Mouse (Mus musculus) embryonic facial prominence, embryonic 14.5 days (tissue): ENCODE measurements around the gene Tmc7. TPM values are rescaled to one million over a fixed set of nuclear protein-coding genes. Genes with fewer than 3 reads are reported as not detected.
A peak's percentile ranks its signal among the peaks of the same experiment; 100 is the strongest.

Experiments
- ATAC-seq: fragments of 200-750 bp; cut with Nextera tagmentation; 2 replicates; pipeline ENCODE4 v1.8.0; 2017; ENCODE audit warnings: low read depth, moderate number of reproducible peaks, moderate TSS enrichment
- DNase-seq: peaks from one replicate; pipeline ENCODE4 v3.0.0-alpha.2; 2015; ENCODE audit warnings: low spot score
- H3K27ac ChIP-seq: fragments of 300-500 bp; sonication (generic); replicated peaks from 2 replicates; pipeline ENCODE4 v1.5.1; 2014; ENCODE audit warnings: low read depth, mild to moderate bottlenecking, low read length, moderate library complexity
- H3K27me3 ChIP-seq: fragments of 300-500 bp; sonication (generic); replicated peaks from 2 replicates; pipeline ENCODE4 v1.6.1; 2014; ENCODE audit warnings: low read length; ENCODE audit not compliant: control insufficient read depth, insufficient read depth
- H3K36me3 ChIP-seq: fragments of 300-500 bp; sonication (generic); 2 replicates; pipeline ENCODE4 v1.6.1; 2014; ENCODE audit warnings: low read length, mixed read lengths; ENCODE audit not compliant: control insufficient read depth, insufficient read depth
- H3K4me1 ChIP-seq: fragments of 300-500 bp; sonication (generic); 2 replicates; pipeline ENCODE4 v1.6.1; 2014; ENCODE audit warnings: antibody characterized with exemption, low read length; ENCODE audit not compliant: control insufficient read depth, insufficient read depth
- H3K4me2 ChIP-seq: fragments of 300-500 bp; sonication (generic); 2 replicates; pipeline ENCODE4 v1.6.1; 2014; ENCODE audit warnings: low read depth, mild to moderate bottlenecking, low read length, moderate library complexity, mixed read lengths
- H3K4me3 ChIP-seq: fragments of 300-500 bp; sonication (generic); 2 replicates; pipeline ENCODE4 v1.5.1; 2014; ENCODE audit warnings: low read depth, mild to moderate bottlenecking, low read length
- H3K9ac ChIP-seq: fragments of 300-500 bp; sonication (generic); 2 replicates; pipeline ENCODE4 v1.6.1; 2014; ENCODE audit warnings: low read depth, mild to moderate bottlenecking, low read length, moderate library complexity, mixed read lengths
- H3K9me3 ChIP-seq: fragments of 300-500 bp; sonication (generic); 2 replicates; pipeline ENCODE4 v1.6.1; 2016; ENCODE audit warnings: low read length; ENCODE audit not compliant: control insufficient read depth
- WGBS: fragments of 180-500 bp; shearing (Covaris S2); extraction: QIAGEN DNeasy Blood & Tissue Kit; methylation state at CpG from one replicate; pipeline ENCODE4 v1.1.7; 2014; 5-methylcytosine and 5-hydroxymethylcytosine counted together
- polyA plus RNA-seq: library from polyadenylated mRNA; unstranded; fragments of >200 nt; fragmentation: Nextera tagmentation; extraction: Ambion mirVana; gene quantifications from 2 replicates; pipeline ENCODE4 v1.2.1, GENCODE M21; 2014

The Tmc7 gene
- polyA plus RNA-seq, 1 experiment from 2014 or later, result 5.9 TPM

- ATAC-seq, result peak; percentile 16
- Histone ChIP-seq H3K9ac (no peak overlapping the region; the same call in 1 of the 2 replicates), H3K36me3 (no peaks in the 10 kb centered on the region), H3K27ac (no peak overlapping the region), H3K9me3 (no peaks in the 10 kb centered on the region), H3K4me1 (peaks cover 25% of the 10 kb centered on the region), H3K4me3 (peak overlapping the region; percentile 12; the same call in 1 of the 2 replicates), H3K27me3 (peaks cover 29% of the 10 kb centered on the region), H3K4me2 (peak overlapping the region; percentile 43)
- WGBS, result under 1% methylated on average over 14 of the region's 14 CpGs
- DNase-seq, result peak; percentile 93
These were observed 10.7 kb upstream of the Tmc7 start for GRCm38 (mm10) chr7:118595228-118595627.

DNA sequence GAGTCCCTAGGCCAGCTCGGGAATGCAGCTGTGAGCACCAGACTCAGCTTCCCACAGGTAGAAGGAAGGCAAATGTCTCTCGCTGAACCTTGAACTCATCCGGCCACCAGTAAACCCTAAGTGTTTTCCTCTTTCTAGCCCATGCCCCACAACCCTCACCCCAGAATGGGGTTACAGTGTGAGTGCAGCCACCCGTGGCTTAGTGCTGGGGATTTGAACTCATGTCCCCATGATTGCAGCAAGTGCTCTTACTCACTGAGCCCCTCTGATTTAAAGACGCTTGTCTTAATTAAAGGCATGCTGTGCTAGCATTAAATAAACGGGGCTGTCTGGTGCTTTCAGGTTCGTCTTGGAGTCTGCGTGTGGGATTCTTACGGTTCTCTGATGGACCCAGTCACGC, 10.1 kb upstream of the Tmc7 start:
- 0 out of 2 replicates have a peak overlapping the region, but pooled peaks have one; percentile 12 for H3K4me3 ChIP-seq
- peak overlapping the region; percentile 43 for H3K4me2 ChIP-seq
- no peak for DNase-seq
- 0 out of 2 replicates have a peak overlapping the region, but pooled peaks have one; percentile 1 for H3K9ac ChIP-seq
- H3K27me3 ChIP-seq, result peaks cover 29% of the 10 kb centered on the region
- 0 out of 2 replicates have a peak overlapping the region, but pooled peaks have one; percentile 49 for H3K27ac ChIP-seq
- no peaks in the 10 kb centered on the region for H3K36me3 ChIP-seq
- H3K9me3 ChIP-seq, result no peaks in the 10 kb centered on the region
- 26% methylated on average over 10 of the region's 10 CpGs for WGBS
- ATAC-seq, result no peak
- peaks cover 25% of the 10 kb centered on the region for H3K4me1 ChIP-seq

DNA sequence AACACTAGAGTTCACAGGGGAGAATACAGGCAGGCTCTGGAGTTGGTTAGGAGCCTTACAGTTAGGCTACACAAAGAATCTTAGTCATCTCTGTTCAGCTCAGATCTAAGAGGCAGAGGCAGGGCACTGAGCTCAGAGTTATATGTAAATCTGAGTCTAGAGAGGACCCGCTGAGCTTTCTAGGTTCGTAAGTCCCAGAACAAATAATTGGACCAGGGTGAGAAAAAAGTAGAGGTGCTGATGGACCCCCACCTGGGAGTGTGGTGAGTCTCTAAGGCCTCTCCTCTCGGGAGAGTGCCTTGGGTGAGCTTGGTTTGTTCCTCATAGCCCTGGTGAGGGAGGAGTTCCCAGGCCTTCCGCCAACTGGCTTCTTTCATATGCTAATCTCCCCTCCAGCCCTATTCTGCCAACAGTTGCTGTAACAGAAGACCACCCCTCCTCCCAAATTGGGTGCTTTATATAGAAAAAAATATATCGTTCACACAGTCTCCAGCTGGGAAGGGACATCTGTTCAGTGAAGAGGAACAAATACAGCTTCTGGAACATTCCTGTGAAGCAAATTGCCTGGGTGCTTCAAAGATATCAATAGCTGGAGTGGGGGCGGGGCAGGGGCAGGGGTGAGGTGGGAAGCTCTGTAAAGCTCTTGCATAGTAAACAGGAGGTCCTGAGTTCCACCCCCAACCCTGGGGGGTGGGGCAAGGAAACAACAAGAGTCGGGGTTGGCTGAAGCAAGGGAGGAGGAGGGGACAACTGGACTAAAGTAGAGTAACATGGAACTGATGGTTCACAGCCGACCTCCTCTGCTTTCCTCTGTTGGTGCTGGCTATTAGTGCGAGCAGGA, 9.3 kb upstream of the Tmc7 start:
- peak; percentile 85 for ATAC-seq
- Histone ChIP-seq H3K4me1 (peaks cover 25% of the 10 kb centered on the region), H3K36me3 (no peaks in the 10 kb centered on the region), H3K4me3 (no peak overlapping the region), H3K9me3 (no peaks in the 10 kb centered on the region), H3K27ac (peak overlapping the region; percentile 49), H3K27me3 (peaks cover 26% of the 10 kb centered on the region), H3K4me2 (peak overlapping the region; percentile 43; the same call in 1 of the 2 replicates), H3K9ac (no peak overlapping the region)
- 9% methylated on average over 9 of the region's 9 CpGs for WGBS
- DNase-seq, result peak; percentile 92

DNA sequence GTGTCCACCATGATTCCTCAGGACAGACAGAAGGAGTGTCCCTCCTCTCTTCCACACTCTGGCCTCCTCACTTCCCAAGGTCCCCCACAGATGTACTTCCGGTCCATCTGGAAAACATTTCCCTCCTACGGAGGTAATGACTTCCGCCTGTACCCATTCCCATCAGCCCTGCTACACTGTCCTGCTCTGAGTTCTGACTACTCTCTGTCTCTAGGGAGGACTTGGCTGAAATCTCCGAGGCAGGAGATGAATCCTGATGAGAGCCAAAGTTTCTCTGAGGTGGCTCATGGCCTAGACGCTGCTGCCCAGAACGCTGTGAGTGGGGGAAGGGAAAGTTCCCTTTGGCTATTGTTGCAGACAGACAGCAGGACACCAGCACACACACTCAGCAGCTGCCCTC, 7.6 kb upstream of the Tmc7 start:
- Histone ChIP-seq H3K27me3 (peaks cover 12% of the 10 kb centered on the region), H3K36me3 (no peaks in the 10 kb centered on the region), H3K27ac (no peak overlapping the region), H3K9me3 (no peaks in the 10 kb centered on the region), H3K4me3 (no peak overlapping the region), H3K9ac (no peak overlapping the region), H3K4me1 (peaks cover 25% of the 10 kb centered on the region), H3K4me2 (no peak overlapping the region)
- 13% methylated on average over 6 of the region's 6 CpGs for WGBS
- no peak for ATAC-seq
- no peak for DNase-seq

DNA sequence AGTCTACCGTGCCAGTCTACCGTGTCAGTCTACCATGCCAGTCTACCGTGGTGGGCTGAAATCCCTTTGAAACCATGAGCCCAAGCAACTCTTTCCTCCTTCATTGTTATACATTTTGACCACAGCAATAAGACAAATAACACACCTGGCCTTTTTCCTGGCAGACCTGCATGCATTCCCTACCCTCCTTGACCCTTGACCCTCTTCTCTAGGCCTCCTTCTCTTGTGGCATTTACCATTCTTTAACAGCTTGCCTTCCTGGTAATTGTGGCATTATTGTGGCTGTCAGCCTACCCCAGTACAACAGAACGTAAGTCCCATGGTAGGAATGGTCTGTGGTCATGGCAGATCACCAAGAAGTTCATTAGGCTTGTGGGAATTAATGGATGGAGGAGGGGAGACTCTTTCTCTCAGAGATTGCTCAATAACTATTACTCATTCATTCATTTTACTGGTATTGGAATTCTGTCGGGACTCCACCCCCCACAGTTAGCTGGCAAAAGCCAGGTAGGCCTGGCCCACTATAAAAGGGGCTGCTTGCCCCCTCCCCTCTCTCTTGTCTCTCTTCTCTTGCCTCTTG, 6.3 kb upstream of the Tmc7 start:
- no peak for ATAC-seq
- WGBS, result 93% methylated on average over 5 of the region's 5 CpGs
- Histone ChIP-seq H3K9me3 (no peaks in the 10 kb centered on the region), H3K27me3 (no peaks in the 10 kb centered on the region), H3K9ac (no peak overlapping the region), H3K4me3 (no peak overlapping the region), H3K4me1 (peaks cover 25% of the 10 kb centered on the region), H3K4me2 (no peak overlapping the region), H3K27ac (no peak overlapping the region), H3K36me3 (no peaks in the 10 kb centered on the region)
- DNase-seq, result no peak

GRCm38 (mm10) chr7:118585856-118586255, 1.3 kb upstream of the Tmc7 start:
- no peak for DNase-seq
- 72% methylated on average over 6 of the region's 6 CpGs for WGBS

DNA sequence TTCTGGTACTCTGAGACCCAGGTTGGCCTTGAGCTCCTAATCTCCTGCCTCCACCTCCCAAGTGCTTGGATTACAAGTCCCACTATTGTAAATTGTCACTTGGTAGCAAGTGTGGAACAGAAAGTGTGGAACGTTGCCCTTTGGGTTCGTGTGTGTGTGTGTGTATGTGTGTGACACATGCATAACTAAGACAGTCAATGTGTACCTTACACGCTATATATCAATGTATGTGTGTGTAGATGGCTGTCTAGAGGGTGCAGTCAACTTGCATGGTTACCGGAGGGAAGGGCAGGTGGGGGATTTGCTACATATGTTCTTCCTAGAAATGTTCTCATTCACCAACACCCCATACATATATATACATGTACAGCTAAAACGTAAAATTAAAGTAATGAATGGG, 390 bp upstream of the Tmc7 start:
- peak overlapping the region; percentile 94 for H3K4me2 ChIP-seq
- ATAC-seq, result no peak
- peak overlapping the region; percentile 70 for H3K4me3 ChIP-seq
- peak overlapping the region; percentile 86 for H3K9ac ChIP-seq
- 73% methylated on average over 5 of the region's 5 CpGs for WGBS
- 0 out of 2 replicates have a peak, but pooled peaks cover 2% of the 10 kb centered on the region for H3K4me1 ChIP-seq
- H3K27ac ChIP-seq, result no peak overlapping the region
- H3K9me3 ChIP-seq, result 0 out of 2 replicates have a peak, but pooled peaks cover 4% of the 10 kb centered on the region
- no peak for DNase-seq
- H3K36me3 ChIP-seq, result 0 out of 2 replicates have a peak, but pooled peaks cover 2% of the 10 kb centered on the region
- no peaks in the 10 kb centered on the region for H3K27me3 ChIP-seq

More at GRCm38 (mm10) chr7:118585856-118586255, 1.3 kb upstream of the Tmc7 start:
- H3K4me3 ChIP-seq, result no peak overlapping the region
- 0 out of 2 replicates have a peak, but pooled peaks cover 2% of the 10 kb centered on the region for H3K4me1 ChIP-seq
- no peak for ATAC-seq
- no peak overlapping the region for H3K9ac ChIP-seq
- 0 out of 2 replicates have a peak, but pooled peaks cover 1% of the 10 kb centered on the region for H3K9me3 ChIP-seq
- no peaks in the 10 kb centered on the region for H3K27me3 ChIP-seq
- H3K27ac ChIP-seq, result no peak overlapping the region
- no peaks in the 10 kb centered on the region for H3K36me3 ChIP-seq
- H3K4me2 ChIP-seq, result no peak overlapping the region

DNA sequence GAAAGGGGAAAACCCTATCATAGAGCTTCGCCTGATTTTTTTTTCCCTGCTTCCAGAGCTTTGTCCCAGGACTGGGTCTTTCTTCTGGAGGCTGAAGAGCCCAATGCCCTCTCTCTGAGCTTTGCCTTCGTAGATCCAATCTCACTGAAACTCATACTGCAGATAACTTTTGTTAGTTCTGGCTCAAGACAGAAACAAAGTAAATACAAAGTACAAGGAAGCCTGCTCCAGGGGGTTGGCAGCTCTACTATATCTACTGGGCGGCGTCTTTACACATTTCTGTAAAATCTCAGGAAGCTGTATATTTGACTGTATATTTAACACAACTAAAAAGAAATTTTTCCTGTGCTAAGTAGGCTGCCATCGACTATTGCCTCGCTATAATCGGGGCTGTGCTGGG, 715 bp downstream of the Tmc7 start:
- H3K4me3 ChIP-seq, result peak overlapping the region; percentile 70
- ATAC-seq, result no peak
- 0 out of 2 replicates have a peak, but pooled peaks cover 4% of the 10 kb centered on the region for H3K36me3 ChIP-seq
- H3K27ac ChIP-seq, result no peak overlapping the region
- no peaks in the 10 kb centered on the region for H3K27me3 ChIP-seq
- DNase-seq, result no peak
- peak overlapping the region; percentile 86 for H3K9ac ChIP-seq
- 0 out of 2 replicates have a peak, but pooled peaks cover 4% of the 10 kb centered on the region for H3K9me3 ChIP-seq
- 0 out of 2 replicates have a peak, but pooled peaks cover 2% of the 10 kb centered on the region for H3K4me1 ChIP-seq
- peak overlapping the region; percentile 94 for H3K4me2 ChIP-seq
- WGBS, result 21% methylated on average over 7 of the region's 7 CpGs
